Mouse (Mus musculus): ENCODE measurements around the gene Tcp11. TPM values are rescaled to one million over a fixed set of nuclear protein-coding genes. Genes with fewer than 3 reads are reported as not detected.

The Tcp11 gene
- polyA plus RNA-seq, 1 experiment: not detected

- TF ChIP-seq FOSL1 (IDR thresholded peaks at IDR 0.05; ENCODE audit: insufficient read depth, low read length, poor library complexity, severe bottlenecking) (no peak), CEBPB (IDR thresholded peaks at IDR 0.05; ENCODE audit: low read depth) (no peak), CTCF (IDR thresholded peaks at IDR 0.05; ENCODE audit: control insufficient read depth, insufficient read depth, insufficient read length) (no peak), USF1 (IDR thresholded peaks at IDR 0.05; ENCODE audit: low read depth) (no peak), MYOD1 (IDR thresholded peaks at IDR 0.05; ENCODE audit: control insufficient read depth, insufficient read length, low read depth) (no peak), MYOG (IDR thresholded peaks at IDR 0.05; ENCODE audit: control insufficient read depth, extremely low read depth, insufficient read length) (no peak), MAX (IDR thresholded peaks at IDR 0.05) (no peak)
- H3K4me3 ChIP-seq (ENCODE audit: insufficient read depth, poor library complexity, severe bottlenecking): no peak overlapping the region
Observed at GRCm38 (mm10) chr17:28078028-28078427, 2.4 kb downstream of the Tcp11 start.

GRCm38 (mm10) chr17:28074486-28074885 lies 6.0 kb downstream of the Tcp11 start:
- Histone ChIP-seq H3K79me2 (ENCODE audit: control insufficient read depth, insufficient read depth) (no peaks in the 10 kb centered on the region), H3K27me3 (ENCODE audit: control insufficient read depth, insufficient read depth, insufficient read length) (peaks cover 39% of the 10 kb centered on the region), H3ac (ENCODE audit: control insufficient read depth, insufficient read length, low read depth) (no peak overlapping the region), H3K36me3 (ENCODE audit: control insufficient read depth, insufficient read depth) (no peaks in the 10 kb centered on the region), H3K4me3 (ENCODE audit: insufficient read depth, poor library complexity, severe bottlenecking) (no peak overlapping the region), H3K79me3 (ENCODE audit: low read depth) (no peaks in the 10 kb centered on the region)
- TF ChIP-seq FOSL1 (IDR thresholded peaks at IDR 0.05; ENCODE audit: insufficient read depth, low read length, poor library complexity, severe bottlenecking): no peak
- TF ChIP-seq MAX (IDR thresholded peaks at IDR 0.05): no peak
- no peak for TF ChIP-seq MYOG (IDR thresholded peaks at IDR 0.05; ENCODE audit: control insufficient read depth, extremely low read depth, insufficient read length)
- no peak for TF ChIP-seq MYOD1 (IDR thresholded peaks at IDR 0.05; ENCODE audit: control insufficient read depth, insufficient read length, low read depth)
- no peak for TF ChIP-seq USF1 (IDR thresholded peaks at IDR 0.05; ENCODE audit: low read depth)

More at GRCm38 (mm10) chr17:28078028-28078427, 2.4 kb downstream of the Tcp11 start:
- Histone ChIP-seq H3ac (ENCODE audit: control insufficient read depth, insufficient read length, low read depth) (no peak overlapping the region), H3K79me2 (ENCODE audit: control insufficient read depth, insufficient read depth) (no peaks in the 10 kb centered on the region), H3K27me3 (ENCODE audit: control insufficient read depth, insufficient read depth, insufficient read length) (peaks cover 47% of the 10 kb centered on the region), H3K79me3 (ENCODE audit: low read depth) (no peaks in the 10 kb centered on the region), H3K36me3 (ENCODE audit: control insufficient read depth, insufficient read depth) (no peaks in the 10 kb centered on the region)

GRCm38 (mm10) chr17:28072730-28073129 lies 7.7 kb downstream of the Tcp11 start:
- no peak overlapping the region for H3K4me3 ChIP-seq (ENCODE audit: insufficient read depth, poor library complexity, severe bottlenecking)
- no peaks in the 10 kb centered on the region for H3K79me2 ChIP-seq (ENCODE audit: control insufficient read depth, insufficient read depth)
- no peaks in the 10 kb centered on the region for H3K79me3 ChIP-seq (ENCODE audit: low read depth)
- no peak for TF ChIP-seq USF1 (IDR thresholded peaks at IDR 0.05; ENCODE audit: low read depth)
- no peak for TF ChIP-seq MYOD1 (IDR thresholded peaks at IDR 0.05; ENCODE audit: control insufficient read depth, insufficient read length, low read depth)
- no peak for TF ChIP-seq CEBPB (IDR thresholded peaks at IDR 0.05; ENCODE audit: low read depth)
- no peak for TF ChIP-seq FOSL1 (IDR thresholded peaks at IDR 0.05; ENCODE audit: insufficient read depth, low read length, poor library complexity, severe bottlenecking)
- TF ChIP-seq CTCF (IDR thresholded peaks at IDR 0.05; ENCODE audit: control insufficient read depth, insufficient read depth, insufficient read length): no peak
- no peak for TF ChIP-seq MYOG (IDR thresholded peaks at IDR 0.05; ENCODE audit: control insufficient read depth, extremely low read depth, insufficient read length)
- TF ChIP-seq MAX (IDR thresholded peaks at IDR 0.05): no peak
- H3ac ChIP-seq (ENCODE audit: control insufficient read depth, insufficient read length, low read depth): no peak overlapping the region
- no peaks in the 10 kb centered on the region for H3K36me3 ChIP-seq (ENCODE audit: control insufficient read depth, insufficient read depth)
- peaks cover 31% of the 10 kb centered on the region for H3K27me3 ChIP-seq (ENCODE audit: control insufficient read depth, insufficient read depth, insufficient read length)

- Histone ChIP-seq H3K79me3 (ENCODE audit: low read depth) (no peaks in the 10 kb centered on the region), H3K79me2 (ENCODE audit: control insufficient read depth, insufficient read depth) (no peaks in the 10 kb centered on the region), H3K4me3 (ENCODE audit: insufficient read depth, poor library complexity, severe bottlenecking) (no peak overlapping the region), H3K27me3 (ENCODE audit: control insufficient read depth, insufficient read depth, insufficient read length) (peaks cover 19% of the 10 kb centered on the region), H3K36me3 (ENCODE audit: control insufficient read depth, insufficient read depth) (no peaks in the 10 kb centered on the region), H3ac (ENCODE audit: control insufficient read depth, insufficient read length, low read depth) (no peak overlapping the region)
- TF ChIP-seq USF1 (IDR thresholded peaks at IDR 0.05; ENCODE audit: low read depth) (no peak), FOSL1 (IDR thresholded peaks at IDR 0.05; ENCODE audit: insufficient read depth, low read length, poor library complexity, severe bottlenecking) (no peak), MYOG (IDR thresholded peaks at IDR 0.05; ENCODE audit: control insufficient read depth, extremely low read depth, insufficient read length) (no peak), CEBPB (IDR thresholded peaks at IDR 0.05; ENCODE audit: low read depth) (no peak), CTCF (IDR thresholded peaks at IDR 0.05; ENCODE audit: control insufficient read depth, insufficient read depth, insufficient read length) (no peak), MAX (IDR thresholded peaks at IDR 0.05) (no peak), MYOD1 (IDR thresholded peaks at IDR 0.05; ENCODE audit: control insufficient read depth, insufficient read length, low read depth) (no peak)
Observed at GRCm38 (mm10) chr17:28070256-28070655, 10.2 kb downstream of the Tcp11 start.

DNA sequence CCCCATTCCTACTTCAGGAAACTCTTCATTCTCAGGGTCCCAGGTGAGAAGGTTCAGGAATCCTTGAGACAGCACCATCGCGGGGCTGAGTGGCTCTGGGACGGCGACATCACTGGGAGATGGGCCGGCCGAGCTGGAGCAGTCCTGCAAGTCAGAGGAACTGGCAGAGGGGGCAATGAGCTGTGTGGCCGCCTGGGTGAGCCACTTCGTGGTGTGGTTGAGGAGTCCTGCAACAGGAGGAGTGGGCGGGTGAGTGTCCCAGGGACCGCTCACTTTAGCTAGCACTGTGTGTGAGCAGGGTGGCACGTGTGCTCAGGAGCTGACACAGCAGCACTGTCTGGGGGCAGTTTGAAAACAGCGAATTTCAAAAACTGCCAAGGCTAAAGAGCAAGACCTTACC lies 11.0 kb downstream of the Tcp11 start:
- TF ChIP-seq MAX (IDR thresholded peaks at IDR 0.05) (no peak), CEBPB (IDR thresholded peaks at IDR 0.05; ENCODE audit: low read depth) (no peak), CTCF (IDR thresholded peaks at IDR 0.05; ENCODE audit: control insufficient read depth, insufficient read depth, insufficient read length) (no peak), MYOG (IDR thresholded peaks at IDR 0.05; ENCODE audit: control insufficient read depth, extremely low read depth, insufficient read length) (no peak), FOSL1 (IDR thresholded peaks at IDR 0.05; ENCODE audit: insufficient read depth, low read length, poor library complexity, severe bottlenecking) (no peak), USF1 (IDR thresholded peaks at IDR 0.05; ENCODE audit: low read depth) (no peak), MYOD1 (IDR thresholded peaks at IDR 0.05; ENCODE audit: control insufficient read depth, insufficient read length, low read depth) (no peak)
- Histone ChIP-seq H3K36me3 (ENCODE audit: control insufficient read depth, insufficient read depth) (no peaks in the 10 kb centered on the region), H3K4me3 (ENCODE audit: insufficient read depth, poor library complexity, severe bottlenecking) (no peak overlapping the region), H3K79me2 (ENCODE audit: control insufficient read depth, insufficient read depth) (no peaks in the 10 kb centered on the region), H3ac (ENCODE audit: control insufficient read depth, insufficient read length, low read depth) (no peak overlapping the region), H3K27me3 (ENCODE audit: control insufficient read depth, insufficient read depth, insufficient read length) (peaks cover 13% of the 10 kb centered on the region), H3K79me3 (ENCODE audit: low read depth) (no peaks in the 10 kb centered on the region)

GRCm38 (mm10) chr17:28067303-28067702 lies 13.1 kb downstream of the Tcp11 start:
- Histone ChIP-seq H3K4me3 (ENCODE audit: insufficient read depth, poor library complexity, severe bottlenecking) (no peak overlapping the region), H3K79me2 (ENCODE audit: control insufficient read depth, insufficient read depth) (no peaks in the 10 kb centered on the region), H3K79me3 (ENCODE audit: low read depth) (no peaks in the 10 kb centered on the region), H3ac (ENCODE audit: control insufficient read depth, insufficient read length, low read depth) (no peak overlapping the region), H3K36me3 (ENCODE audit: control insufficient read depth, insufficient read depth) (no peaks in the 10 kb centered on the region), H3K27me3 (ENCODE audit: control insufficient read depth, insufficient read depth, insufficient read length) (peaks cover 12% of the 10 kb centered on the region)
- no peak for TF ChIP-seq FOSL1 (IDR thresholded peaks at IDR 0.05; ENCODE audit: insufficient read depth, low read length, poor library complexity, severe bottlenecking)
- TF ChIP-seq MYOG (IDR thresholded peaks at IDR 0.05; ENCODE audit: control insufficient read depth, extremely low read depth, insufficient read length): no peak
- no peak for TF ChIP-seq CTCF (IDR thresholded peaks at IDR 0.05; ENCODE audit: control insufficient read depth, insufficient read depth, insufficient read length)
- TF ChIP-seq USF1 (IDR thresholded peaks at IDR 0.05; ENCODE audit: low read depth): no peak
- TF ChIP-seq MYOD1 (IDR thresholded peaks at IDR 0.05; ENCODE audit: control insufficient read depth, insufficient read length, low read depth): no peak
- no peak for TF ChIP-seq MAX (IDR thresholded peaks at IDR 0.05)
- no peak for TF ChIP-seq CEBPB (IDR thresholded peaks at IDR 0.05; ENCODE audit: low read depth)

Data from C2C12 (cell line).